Mouse (Mus musculus) forebrain, embryonic 16.5 days (tissue): ENCODE measurements around the gene Ccnt1. TPM values are rescaled to one million over a fixed set of nuclear protein-coding genes. Genes with fewer than 3 reads are reported as not detected.
"Not testable (repeated sequence)": the region's sequence is repeated elsewhere in the genome, so short reads cannot be mapped to it uniquely, and the experiment has no call there.

Experiments
- ATAC-seq: fragments of 200-750 bp; cut with Nextera tagmentation; 2 replicates; pipeline ENCODE4 v1.8.0; 2017; ENCODE audit warnings: mild to moderate bottlenecking, moderate library complexity
- H3K27ac ChIP-seq: fragments of 300-500 bp; sonication (generic); 2 replicates; pipeline ENCODE4 v1.5.1; 2014; ENCODE audit warnings: low read length, control low read depth
- H3K27me3 ChIP-seq: fragments of 300-500 bp; sonication (generic); replicated peaks from 2 replicates; pipeline ENCODE4 v1.6.1; 2014; ENCODE audit warnings: low read length; ENCODE audit not compliant: control insufficient read depth, insufficient read depth
- H3K36me3 ChIP-seq: fragments of 300-500 bp; sonication (generic); 2 replicates; pipeline ENCODE4 v1.6.1; 2014; ENCODE audit not compliant: control insufficient read depth, insufficient read depth
- H3K4me1 ChIP-seq: fragments of 300-500 bp; sonication (generic); replicated peaks from 2 replicates; pipeline ENCODE4 v1.6.1; 2014; ENCODE audit warnings: low read length; ENCODE audit not compliant: control insufficient read depth, insufficient read depth
- H3K4me2 ChIP-seq: fragments of 300-500 bp; sonication (generic); 2 replicates; pipeline ENCODE4 v1.6.1; 2014; ENCODE audit warnings: mild to moderate bottlenecking, low read length, control low read depth
- H3K4me3 ChIP-seq: fragments of 300-500 bp; sonication (generic); replicated peaks from 2 replicates; pipeline ENCODE4 v1.5.1; 2014; ENCODE audit warnings: mild to moderate bottlenecking, low read length, control low read depth
- H3K9ac ChIP-seq: fragments of 300-500 bp; sonication (generic); replicated peaks from 2 replicates; pipeline ENCODE4 v1.6.1; 2014; ENCODE audit warnings: low read depth, low read length, control low read depth
- H3K9me3 ChIP-seq: fragments of 300-500 bp; sonication (generic); 2 replicates; pipeline ENCODE4 v1.6.1; 2016; ENCODE audit warnings: low read length; ENCODE audit not compliant: control insufficient read depth
- WGBS: fragments of 180-500 bp; shearing (Covaris S2); extraction: QIAGEN DNeasy Blood & Tissue Kit; methylation state at CpG from one replicate; pipeline ENCODE4 v1.1.7; 2014; 5-methylcytosine and 5-hydroxymethylcytosine counted together
- polyA plus RNA-seq: library from polyadenylated mRNA; unstranded; fragments of >200 nt; fragmentation: Nextera tagmentation; extraction: Ambion mirVana; gene quantifications from 2 replicates; pipeline ENCODE4 v1.2.1, GENCODE M21; 2015

Gene Ccnt1
- polyA plus RNA-seq, 1 experiment from 2014 or later, result 74.5 TPM

DNA sequence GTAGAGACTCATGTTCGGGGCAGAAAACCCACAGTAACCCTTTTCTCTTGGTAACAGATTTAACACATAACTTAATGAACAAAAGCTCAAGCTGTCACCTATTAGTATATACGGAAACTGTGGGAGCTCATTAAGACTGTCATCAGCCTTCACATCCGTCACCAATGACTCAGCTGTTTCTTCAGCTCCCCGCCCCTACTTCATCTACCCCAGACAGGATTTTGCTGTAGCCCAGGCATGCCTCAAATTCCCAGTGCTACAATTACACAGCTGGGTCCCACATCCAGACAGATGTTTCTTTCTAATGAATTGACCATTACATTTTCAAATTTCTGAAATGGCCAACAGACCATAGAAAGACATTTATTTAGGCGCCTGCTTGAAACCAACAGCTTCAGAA, 44.7 kb downstream of the Ccnt1 start:
- Histone ChIP-seq H3K9me3 (no peaks in the 10 kb centered on the region), H3K36me3 (peaks cover 49% of the 10 kb centered on the region), H3K4me2 (no peak overlapping the region), H3K9ac (no peak overlapping the region), H3K27ac (no peak overlapping the region), H3K4me3 (no peak overlapping the region), H3K4me1 (no peaks in the 10 kb centered on the region), H3K27me3 (no peaks in the 10 kb centered on the region)
- 55% methylated on average over 5 of the region's 5 CpGs for WGBS
- no peak for ATAC-seq

DNA sequence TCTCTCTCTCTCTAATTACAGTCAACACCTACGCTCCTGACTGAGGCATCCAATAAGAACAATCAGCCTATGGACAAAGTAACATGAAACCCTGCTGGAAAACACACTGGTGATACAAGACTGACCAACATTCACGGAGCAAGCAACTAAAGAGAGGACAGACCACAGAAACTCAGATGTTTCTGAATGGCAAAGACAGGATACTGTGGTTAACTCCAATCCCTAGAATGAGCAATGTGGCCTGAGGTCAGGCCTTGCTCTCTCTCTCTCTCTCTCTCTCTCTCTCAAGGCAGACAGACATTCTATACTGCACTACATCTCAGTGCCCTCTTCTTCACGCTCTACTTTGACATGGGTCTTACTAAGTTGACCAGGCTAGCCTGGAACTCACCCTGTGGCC, 49.5 kb downstream of the Ccnt1 start:
- H3K4me3 ChIP-seq, result no peak overlapping the region
- H3K4me2 ChIP-seq, result no peak overlapping the region
- peaks cover 40% of the 10 kb centered on the region for H3K36me3 ChIP-seq
- no peak overlapping the region for H3K9ac ChIP-seq
- H3K27me3 ChIP-seq, result no peaks in the 10 kb centered on the region
- ATAC-seq, result no peak
- H3K9me3 ChIP-seq, result no peaks in the 10 kb centered on the region
- WGBS, result 87% methylated on average over 3 of the region's 3 CpGs
- H3K27ac ChIP-seq, result no peak overlapping the region
- H3K4me1 ChIP-seq, result no peaks in the 10 kb centered on the region

- no peaks in the 10 kb centered on the region for H3K27me3 ChIP-seq
- no peaks in the 10 kb centered on the region for H3K4me1 ChIP-seq
- H3K4me2 ChIP-seq, result no peak overlapping the region
- peaks cover 24% of the 10 kb centered on the region for H3K36me3 ChIP-seq
- H3K9ac ChIP-seq, result no peak overlapping the region
- H3K4me3 ChIP-seq, result no peak overlapping the region
- no peaks in the 10 kb centered on the region for H3K9me3 ChIP-seq
- WGBS, result 69% methylated on average over 16 of the region's 16 CpGs
- ATAC-seq, result no peak
- no peak overlapping the region for H3K27ac ChIP-seq
These were observed 53.1 kb downstream of the Ccnt1 start for GRCm38 (mm10) chr15:98517380-98518355.

- not testable (repeated sequence) for ATAC-seq, H3K9me3 ChIP-seq
- 83% methylated on average over 2 of the region's 2 CpGs for WGBS
These were observed 55.9 kb downstream of the Ccnt1 start for GRCm38 (mm10) chr15:98514845-98515244.

GRCm38 (mm10) chr15:98514146-98514545, 56.6 kb downstream of the Ccnt1 start:
- H3K27ac ChIP-seq, result no peak overlapping the region
- H3K9me3 ChIP-seq, result no peaks in the 10 kb centered on the region
- H3K27me3 ChIP-seq, result no peaks in the 10 kb centered on the region
- no peak overlapping the region for H3K4me3 ChIP-seq
- no peak for ATAC-seq
- H3K4me1 ChIP-seq, result peaks cover 4% of the 10 kb centered on the region; the same call in 1 of the 2 replicates
- WGBS, result 84% methylated on average over 8 of the region's 8 CpGs
- peaks cover 5% of the 10 kb centered on the region; the same call in 1 of the 2 replicates for H3K36me3 ChIP-seq
- no peak overlapping the region for H3K4me2 ChIP-seq
- no peak overlapping the region for H3K9ac ChIP-seq

More at GRCm38 (mm10) chr15:98514845-98515244, 55.9 kb downstream of the Ccnt1 start:
- not testable (repeated sequence) for H3K36me3 ChIP-seq, H3K27me3 ChIP-seq, H3K27ac ChIP-seq, H3K4me1 ChIP-seq, H3K9ac ChIP-seq, H3K4me3 ChIP-seq, H3K4me2 ChIP-seq

- not testable (repeated sequence) for H3K36me3 ChIP-seq, H3K4me3 ChIP-seq, H3K27me3 ChIP-seq, H3K27ac ChIP-seq, H3K4me1 ChIP-seq, H3K9me3 ChIP-seq, H3K4me2 ChIP-seq, ATAC-seq, H3K9ac ChIP-seq
- 57% methylated on average over 3 of the region's 3 CpGs for WGBS
These were observed 57.0 kb downstream of the Ccnt1 start for GRCm38 (mm10) chr15:98513676-98514075.

GRCm38 (mm10) chr15:98512799-98513321, 57.9 kb downstream of the Ccnt1 start:
- no peak overlapping the region for H3K4me3 ChIP-seq
- no peak overlapping the region for H3K4me2 ChIP-seq
- peaks cover 4% of the 10 kb centered on the region; the same call in 1 of the 2 replicates for H3K4me1 ChIP-seq
- H3K36me3 ChIP-seq, result peaks cover 2% of the 10 kb centered on the region; the same call in 1 of the 2 replicates
- H3K27ac ChIP-seq, result no peak overlapping the region
- H3K9me3 ChIP-seq, result no peaks in the 10 kb centered on the region
- no peak for ATAC-seq
- WGBS, result 63% methylated on average over 17 of the region's 17 CpGs
- H3K27me3 ChIP-seq, result no peaks in the 10 kb centered on the region
- no peak overlapping the region for H3K9ac ChIP-seq

DNA sequence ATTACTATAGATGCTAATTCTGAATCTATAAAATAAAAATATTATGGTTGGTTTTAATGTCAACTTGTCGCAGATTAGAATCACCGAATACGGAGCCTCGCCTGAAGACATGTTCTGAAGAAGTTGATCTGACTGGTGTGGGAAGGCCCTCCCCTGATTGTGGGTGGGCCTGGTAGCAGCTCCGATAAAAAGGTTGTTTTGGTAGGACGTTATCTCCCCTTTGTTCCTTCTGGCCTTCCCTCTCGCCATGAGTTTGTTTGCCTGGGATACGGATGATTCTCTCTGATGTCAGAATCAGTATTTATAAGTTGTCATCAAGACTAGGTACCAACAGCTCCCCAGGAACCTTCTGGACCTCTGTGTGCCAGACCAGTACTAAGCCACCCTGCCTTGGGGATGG, 58.5 kb downstream of the Ccnt1 start:
- ATAC-seq, result no peak
- Histone ChIP-seq H3K27me3 (no peaks in the 10 kb centered on the region), H3K36me3 (no peaks in the 10 kb centered on the region), H3K4me1 (peaks cover 4% of the 10 kb centered on the region; the same call in 1 of the 2 replicates), H3K9ac (no peak overlapping the region), H3K9me3 (no peaks in the 10 kb centered on the region), H3K4me3 (no peak overlapping the region), H3K27ac (no peak overlapping the region), H3K4me2 (no peak overlapping the region)
- 71% methylated on average over 8 of the region's 8 CpGs for WGBS

DNA sequence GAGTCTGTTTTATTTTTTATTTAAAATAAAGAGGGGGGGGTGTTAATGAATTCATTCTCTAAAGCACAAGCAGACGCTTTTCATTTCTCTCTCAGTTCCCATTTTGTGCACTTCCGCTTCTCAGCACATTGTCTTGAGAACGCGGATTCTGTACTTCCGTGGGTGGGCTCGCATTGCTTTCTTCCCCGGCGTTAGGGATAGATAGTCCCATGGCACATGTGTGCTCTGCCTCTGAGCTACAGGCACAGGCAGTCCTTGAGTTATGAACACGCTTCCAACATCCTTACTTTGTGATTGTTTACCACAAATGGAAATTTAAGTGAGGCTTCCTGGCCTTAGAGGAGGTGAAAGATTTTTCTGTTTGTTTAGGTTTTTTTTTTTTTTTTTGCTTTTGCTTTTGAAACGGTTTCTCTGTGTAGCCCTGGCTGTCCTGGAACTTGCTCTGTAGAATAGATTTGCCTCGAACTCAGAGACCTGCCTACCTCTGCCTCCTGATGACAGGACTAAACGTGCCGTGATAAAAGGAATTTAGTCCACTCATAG, 59.3 kb downstream of the Ccnt1 start:
- H3K27ac ChIP-seq, result no peak overlapping the region
- no peaks in the 10 kb centered on the region for H3K9me3 ChIP-seq
- ATAC-seq, result no peak

More for the DNA sequence above, 59.3 kb downstream of the Ccnt1 start:
- Histone ChIP-seq H3K4me3 (no peak overlapping the region), H3K9ac (no peak overlapping the region), H3K36me3 (no peaks in the 10 kb centered on the region), H3K4me1 (peaks cover 4% of the 10 kb centered on the region; the same call in 1 of the 2 replicates), H3K27me3 (no peaks in the 10 kb centered on the region), H3K4me2 (no peak overlapping the region)
- 51% methylated on average over 13 of the region's 13 CpGs for WGBS
